Mouse (Mus musculus): Measurements from ENCODE around the gene Adgra3.

- TF ChIP-seq CTCF (conservative IDR thresholded peaks at IDR 0.05 in 1 of 2, IDR thresholded peaks at IDR 0.05 in 1 of 2; ENCODE audit: low read depth in 2 of 2, low read length in 2 of 2) (no peak), POLR2A (IDR thresholded peaks at IDR 0.05; ENCODE audit: low read depth, low read length) (no peak), POLR2AphosphoS2 (IDR thresholded peaks at IDR 0.05; ENCODE audit: low read depth, low read length) (no peak), UBTF (IDR thresholded peaks at IDR 0.05; ENCODE audit: low read depth, low read length) (no peak), CHD1 (IDR thresholded peaks at IDR 0.05; ENCODE audit: low read depth, low read length) (no peak), CHD2 (IDR thresholded peaks at IDR 0.05; ENCODE audit: low read length) (no peak), IRF4 (IDR thresholded peaks at IDR 0.05; ENCODE audit: low read depth, low read length) (no peak), JUND (conservative IDR thresholded peaks at IDR 0.05; ENCODE audit: low read depth, low read length) (no peak), EP300 (IDR thresholded peaks at IDR 0.05; ENCODE audit: low read length) (no peak), TCF12 (IDR thresholded peaks at IDR 0.05; ENCODE audit: low read depth, low read length) (no peak), RAD21 (IDR thresholded peaks at IDR 0.05; ENCODE audit: low read depth, low read length) (no peak)
Measured at GRCm38 (mm10) chr5:50014658-50015057, 44.1 kb downstream of the Adgra3 start.
